Mouse (Mus musculus) heart, adult 2 months (tissue): ENCODE measurements at regions not wholly inside any gene's neighbourhood (a gene's known extent, or its start where the extent isn't known, plus 50 kb on each side); places are given as distances from the start of the nearest gene placed in this dataset.

Experiments
- CTCF ChIP-seq: fragments of 200-600 bp; IDR thresholded peaks from 2 replicates; pipeline ENCODE4 v1.8.1; 2022; ENCODE audit warnings: antibody characterized with exemption, mild to moderate bottlenecking, moderate library complexity
- EP300 ChIP-seq: fragments of 200-500 bp; IDR thresholded peaks from 2 replicates; pipeline ENCODE4 v1.6.1; 2011; ENCODE audit warnings: low read depth, low read length, control low read depth; ENCODE audit not compliant: insufficient read depth
- POLR2A ChIP-seq: fragments of 200-500 bp; IDR thresholded peaks from 2 replicates; pipeline ENCODE4 v1.6.1; 2011; ENCODE audit warnings: mild to moderate bottlenecking, low read depth, low read length, control low read depth; ENCODE audit not compliant: insufficient read depth

DNA sequence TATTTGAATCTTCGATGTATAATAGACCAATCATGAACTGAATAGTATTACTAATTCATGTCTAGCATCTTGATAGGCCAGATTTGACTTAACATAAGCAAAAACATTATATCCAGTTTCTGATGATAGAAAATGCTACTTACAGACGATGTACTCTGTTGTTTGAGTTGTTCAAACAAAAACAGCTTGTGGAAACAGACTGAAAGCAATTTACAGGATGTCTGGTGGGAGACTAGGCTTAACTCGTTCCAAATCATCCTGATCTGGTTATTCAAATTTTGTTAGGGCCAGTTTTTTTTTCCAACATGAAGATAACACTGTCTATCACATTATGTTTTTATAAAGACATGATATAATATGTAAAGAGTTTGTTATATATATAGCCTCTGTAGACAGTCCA, 369.4 kb upstream of the Igbp1b start:
- TF ChIP-seq CTCF (no peak), EP300 (no peak), POLR2A (no peak)
